Comparison of ENCODE assay signal across 9 mouse cellular contexts in genomic region chr2:33658602-33659287, GRCm38 (mm10). TPM values are rescaled to one million over a fixed set of nuclear protein-coding genes. Genes with fewer than 3 reads are reported as not detected.
DNase-seq lines count a peak whose midpoint lies in the region; ATAC-seq and TF ChIP-seq lines count a peak whose summit lies in the region.
"Had no signal": no experiment of that assay in that cellular context is flagged by ENCODE, and none has a peak within 500 bp of the region (broad histone marks: within the 10 kb centered on the region; RNA-seq: fewer than 3 reads in every experiment).

No protein-coding gene starts in this region.

- H3K4me2 ChIP-seq in forebrain, postnatal 0 days (ENCODE audit: low read depth): no peak overlapping the region
- peak overlapping the region; percentile 25; the same call in 1 of the 2 replicates for H3K4me2 ChIP-seq in neural tube, embryonic 11.5 days (ENCODE audit: low read depth)
- H3K4me2 ChIP-seq in liver, embryonic 14.5 days (ENCODE audit: low read depth): peak overlapping the region; percentile 47

- no peak for TF ChIP-seq EP300 in liver, embryonic 14.5 days (IDR thresholded peaks at IDR 0.05; ENCODE audit: low read depth)

- peaks cover 19% of the 10 kb centered on the region for H3K27me3 ChIP-seq in forebrain, embryonic 10.5 days (ENCODE audit: poor library complexity, severe bottlenecking)
- H3K27me3 ChIP-seq in forebrain, postnatal 0 days (ENCODE audit: insufficient read depth, low read length): no peaks in the 10 kb centered on the region
- no peaks in the 10 kb centered on the region for H3K27me3 ChIP-seq in neural tube, embryonic 11.5 days (ENCODE audit: control insufficient read depth, insufficient read depth, low read length)
- no peaks in the 10 kb centered on the region for H3K27me3 ChIP-seq in liver, embryonic 14.5 days (ENCODE audit: control insufficient read depth, insufficient read depth, low read length)

- no peak for TF ChIP-seq CTCF in forebrain, postnatal 0 days (IDR thresholded peaks at IDR 0.05; ENCODE audit: low read depth)
- no peak for TF ChIP-seq CTCF in liver, embryonic 14.5 days (IDR thresholded peaks at IDR 0.05; ENCODE audit: low read depth)

- peaks cover 7% of the 10 kb centered on the region for H3K4me1 ChIP-seq in forebrain, embryonic 10.5 days
- no peaks in the 10 kb centered on the region for H3K4me1 ChIP-seq in forebrain, postnatal 0 days (ENCODE audit: insufficient read depth)
- 0 out of 2 replicates have a peak, but pooled peaks cover 3% of the 10 kb centered on the region for H3K4me1 ChIP-seq in neural tube, embryonic 11.5 days (ENCODE audit: control insufficient read depth, insufficient read depth, low read length)
- H3K4me1 ChIP-seq in liver, embryonic 14.5 days (replicated peaks; ENCODE audit: control insufficient read depth in 2 of 2, insufficient read depth in 2 of 2, low read length in 1 of 2): 0 out of 4 replicates have a peak, but pooled peaks cover 0 to 2% of the 10 kb centered on the region in 2 experiments

- H3K4me3 ChIP-seq in forebrain, embryonic 10.5 days: peak overlapping the region; percentile 40
- no peak overlapping the region for H3K4me3 ChIP-seq in forebrain, postnatal 0 days (ENCODE audit: low read depth, low read length)
- H3K4me3 ChIP-seq in neural tube, embryonic 11.5 days (ENCODE audit: low read depth, low read length): no peak overlapping the region
- no peak overlapping the region for H3K4me3 ChIP-seq in liver, embryonic 14.5 days (ENCODE audit: insufficient read depth in 1 of 2, low read depth in 2 of 2, low read length in 2 of 2)

- H3K9ac ChIP-seq in forebrain, postnatal 0 days: no peak overlapping the region
- H3K9ac ChIP-seq in neural tube, embryonic 11.5 days (ENCODE audit: low read length): peak overlapping the region; percentile 26; the same call in 1 of the 2 replicates
- no peak overlapping the region for H3K9ac ChIP-seq in liver, embryonic 14.5 days (replicated peaks)

- no peaks in the 10 kb centered on the region for H3K36me3 ChIP-seq in forebrain, embryonic 10.5 days (replicated peaks)
- H3K36me3 ChIP-seq in forebrain, postnatal 0 days (ENCODE audit: insufficient read depth): no peaks in the 10 kb centered on the region
- no peaks in the 10 kb centered on the region for H3K36me3 ChIP-seq in neural tube, embryonic 11.5 days (ENCODE audit: control insufficient read depth, insufficient read depth, low read length)
- no peaks in the 10 kb centered on the region for H3K36me3 ChIP-seq in liver, embryonic 14.5 days (replicated peaks; ENCODE audit: control insufficient read depth, insufficient read depth, low read depth)

- 52% methylated on average over 12 of the region's 12 CpGs for WGBS in forebrain, embryonic 10.5 days
- WGBS in forebrain, postnatal 0 days: 48% methylated on average over 12 of the region's 12 CpGs
- 52% methylated on average over 11 of the region's 12 CpGs for WGBS in neural tube, embryonic 11.5 days
- 26% methylated on average over 11 of the region's 12 CpGs for WGBS in liver, embryonic 14.5 days (ENCODE audit: insufficient replicate concordance)

- no peaks in the 10 kb centered on the region for H3K9me3 ChIP-seq in forebrain, embryonic 10.5 days
- no peaks in the 10 kb centered on the region for H3K9me3 ChIP-seq in forebrain, postnatal 0 days (ENCODE audit: low read length)
- H3K9me3 ChIP-seq in neural tube, embryonic 11.5 days (ENCODE audit: control insufficient read depth, low read length): no peaks in the 10 kb centered on the region
- H3K9me3 ChIP-seq in liver, embryonic 14.5 days (ENCODE audit: control insufficient read depth, low read length): no peaks in the 10 kb centered on the region

- no peak for DNase-seq in forebrain, embryonic 10.5 days (ENCODE audit: extremely low spot score, low spot score)
- DNase-seq in forebrain, postnatal 0 days: no peak
- DNase-seq in neural tube, embryonic 11.5 days (ENCODE audit: low spot score): no peak
- DNase-seq in neural tube, embryonic 10.5 days (ENCODE audit: extremely low spot score, low spot score): no peak
- DNase-seq in liver, embryonic 14.5 days (ENCODE audit: low read depth in 3 of 3, low spot score in 3 of 3): no peak
- DNase-seq in B cell, adult 2 months: no peak
- no peak for DNase-seq in urinary bladder, postnatal 25 days (ENCODE audit: low spot score)
- no peak for DNase-seq in gastrocnemius, adult 18-20 months (ENCODE audit: low spot score)

- ATAC-seq in forebrain, postnatal 0 days: no peak
- ATAC-seq in neural tube, embryonic 11.5 days (ENCODE audit: insufficient read depth, low FRiP score, low TSS enrichment): no peak
- no peak for ATAC-seq in liver, embryonic 14.5 days (ENCODE audit: insufficient read depth)

- peak overlapping the region; percentile 62 for H3K27ac ChIP-seq in forebrain, embryonic 10.5 days
- H3K27ac ChIP-seq in forebrain, postnatal 0 days (ENCODE audit: low read depth, low read length): no peak overlapping the region
- H3K27ac ChIP-seq in neural tube, embryonic 11.5 days (ENCODE audit: low read depth, low read length): no peak overlapping the region
- no peak overlapping the region for H3K27ac ChIP-seq in liver, embryonic 14.5 days

RNA-seq across cellular contexts. Expression of gene Lmx1b, which starts 18.4 kb away (rescaled TPM):
- 1.3 and 1.5 TPM in 2 replicates for polyA plus RNA-seq in forebrain, embryonic 10.5 days (2016; fragmentation: Nextera tagmentation; extraction: Ambion mirVana)
- 0.54 and 2.0 TPM in 2 replicates for total RNA-seq in forebrain, postnatal 0 days (2014; rRNA removed)
- polyA plus RNA-seq in forebrain, postnatal 0 days (2015; fragmentation: Nextera tagmentation; extraction: Ambion mirVana): 0.05 and 0.24 TPM in 2 replicates
- 1.6 and 1.7 TPM in 2 replicates for polyA plus RNA-seq in neural tube, embryonic 11.5 days (2014; fragmentation: Nextera tagmentation; extraction: Ambion mirVana)
- polyA plus RNA-seq in liver, embryonic 14.5 days (2012; rRNA removed): 0.01 and 0.06 TPM in 2 replicates
- not detected in 2 replicates for polyA plus RNA-seq in liver, embryonic 14.5 days (2014; fragmentation: Nextera tagmentation; extraction: Ambion mirVana)
- total RNA-seq in gastrocnemius, adult 18-20 months (2021): under 1 TPM; 0.05 to 0.21 TPM
- total RNA-seq: neutrophil, adult 5-6 weeks had no signal
